Mouse (Mus musculus) spleen, postnatal 10 days (tissue): ENCODE results near the gene Ldb2.

Experiments used
- DNase-seq, 2 experiments: peaks; one replicate each; pipeline ENCODE4 v3.0.0; 2021 to 2022; ENCODE audit warnings: low spot score in 2 of 2

The Ldb2 gene

GRCm38 (mm10) chr5:44719872-44720271, 79.6 kb downstream of the Ldb2 start:
- DNase-seq = no peak

- DNase-seq = no peak
These were observed 85.0 kb downstream of the Ldb2 start for GRCm38 (mm10) chr5:44714508-44714907.

GRCm38 (mm10) chr5:44713181-44713789, 86.2 kb downstream of the Ldb2 start:
- DNase-seq = no peak

- no peak for DNase-seq
These were observed 88.3 kb downstream of the Ldb2 start for GRCm38 (mm10) chr5:44711211-44711610.

GRCm38 (mm10) chr5:44710132-44710871, 89.2 kb downstream of the Ldb2 start:
- DNase-seq = no peak

- DNase-seq = no peak
These were observed 90.2 kb downstream of the Ldb2 start for GRCm38 (mm10) chr5:44709276-44709675.

- DNase-seq = no peak
These were observed 91.5 kb downstream of the Ldb2 start for GRCm38 (mm10) chr5:44707946-44708345.

GRCm38 (mm10) chr5:44706997-44707698, 92.3 kb downstream of the Ldb2 start:
- no peak for DNase-seq

- no peak for DNase-seq
These were observed 101.5 kb downstream of the Ldb2 start for GRCm38 (mm10) chr5:44697993-44698392.

GRCm38 (mm10) chr5:44696548-44696947, 102.9 kb downstream of the Ldb2 start:
- DNase-seq = no peak

- DNase-seq = no peak
These were observed 105.8 kb downstream of the Ldb2 start for GRCm38 (mm10) chr5:44693674-44694073.

GRCm38 (mm10) chr5:44686344-44686743, 113.1 kb downstream of the Ldb2 start:
- no peak for DNase-seq

- DNase-seq = no peak
These were observed 118.3 kb downstream of the Ldb2 start for GRCm38 (mm10) chr5:44681054-44681638.

- no peak for DNase-seq
These were observed 121.7 kb downstream of the Ldb2 start for GRCm38 (mm10) chr5:44677814-44678213.

- DNase-seq = no peak
These were observed 123.2 kb downstream of the Ldb2 start for GRCm38 (mm10) chr5:44676145-44676754.

GRCm38 (mm10) chr5:44670336-44670735, 129.1 kb downstream of the Ldb2 start:
- DNase-seq = no peak

GRCm38 (mm10) chr5:44667907-44668306, 131.6 kb downstream of the Ldb2 start:
- DNase-seq = no peak

GRCm38 (mm10) chr5:44667383-44667782, 132.1 kb downstream of the Ldb2 start:
- no peak for DNase-seq

GRCm38 (mm10) chr5:44659651-44660050, 139.8 kb downstream of the Ldb2 start:
- DNase-seq = no peak

- no peak for DNase-seq
These were observed 142.8 kb downstream of the Ldb2 start for GRCm38 (mm10) chr5:44656707-44657106.

GRCm38 (mm10) chr5:44654403-44654802, 145.1 kb downstream of the Ldb2 start:
- no peak for DNase-seq

- no peak for DNase-seq
These were observed 152.7 kb downstream of the Ldb2 start for GRCm38 (mm10) chr5:44646842-44647190.
